Mouse (Mus musculus) neural tube, embryonic 13.5 days (tissue): ENCODE measurements around the gene Pld4. TPM values are rescaled to one million over a fixed set of nuclear protein-coding genes. Genes with fewer than 3 reads are reported as not detected.
A peak's percentile ranks its signal among the peaks of the same experiment; 100 is the strongest.

Experiments used
- ATAC-seq: fragments of 200-750 bp; cut with Nextera tagmentation; 2 replicates; pipeline ENCODE4 v1.8.0; 2017; ENCODE audit warnings: low read depth, mild to moderate bottlenecking, moderate TSS enrichment, moderate library complexity
- H3K27ac ChIP-seq: fragments of 300-500 bp; sonication (generic); replicated peaks from 2 replicates; pipeline ENCODE4 v1.5.1; 2015; ENCODE audit warnings: moderate library complexity, mild to moderate bottlenecking, inconsistent platforms
- H3K27me3 ChIP-seq: fragments of 300-500 bp; sonication (generic); 2 replicates; pipeline ENCODE4 v1.6.1; 2015; ENCODE audit warnings: mild to moderate bottlenecking, inconsistent platforms
- H3K36me3 ChIP-seq: fragments of 300-500 bp; sonication (generic); 2 replicates; pipeline ENCODE4 v1.6.1; 2015; ENCODE audit warnings: mild to moderate bottlenecking, inconsistent platforms
- H3K4me1 ChIP-seq: fragments of 300-500 bp; sonication (generic); replicated peaks from 2 replicates; pipeline ENCODE4 v1.6.1; 2015; ENCODE audit warnings: inconsistent platforms
- H3K4me2 ChIP-seq: fragments of 300-500 bp; sonication (generic); 2 replicates; pipeline ENCODE4 v1.6.1; 2015; ENCODE audit warnings: inconsistent platforms, mild to moderate bottlenecking, moderate library complexity
- H3K4me3 ChIP-seq: fragments of 300-500 bp; sonication (generic); 2 replicates; pipeline ENCODE4 v1.5.1; 2015; ENCODE audit warnings: mild to moderate bottlenecking, inconsistent platforms
- H3K9ac ChIP-seq: fragments of 300-500 bp; sonication (generic); 2 replicates; pipeline ENCODE4 v1.6.1; 2015; ENCODE audit warnings: moderate library complexity, mild to moderate bottlenecking, inconsistent platforms
- H3K9me3 ChIP-seq: fragments of 300-500 bp; sonication (generic); 2 replicates; pipeline ENCODE4 v1.6.1; 2016; ENCODE audit warnings: inconsistent platforms
- WGBS: fragments of 180-500 bp; shearing (Covaris S2); methylation state at CpG from one replicate; pipeline ENCODE4 v1.1.7; 2015; 5-methylcytosine and 5-hydroxymethylcytosine counted together
- polyA plus RNA-seq: library from polyadenylated mRNA; unstranded; fragments of >200 nt; fragmentation: Nextera tagmentation; extraction: Ambion mirVana; gene quantifications from 2 replicates; pipeline ENCODE4 v1.2.1, GENCODE M21; 2015

Gene Pld4
- polyA plus RNA-seq, 1 experiment from 2014 or later, result 8.6 TPM

- 91% methylated on average over 5 of the region's 5 CpGs for WGBS
- no peaks in the 10 kb centered on the region for H3K9me3 ChIP-seq
- H3K4me3 ChIP-seq, result no peak overlapping the region
- H3K27ac ChIP-seq, result no peak overlapping the region
- H3K4me1 ChIP-seq, result no peaks in the 10 kb centered on the region
- H3K9ac ChIP-seq, result no peak overlapping the region
- ATAC-seq, result no peak
- H3K4me2 ChIP-seq, result no peak overlapping the region
- H3K36me3 ChIP-seq, result no peaks in the 10 kb centered on the region
- no peaks in the 10 kb centered on the region for H3K27me3 ChIP-seq
Measured at GRCm38 (mm10) chr12:112757896-112758295, 2.6 kb upstream of the Pld4 start.

- Histone ChIP-seq H3K9ac (no peak overlapping the region), H3K27ac (no peak overlapping the region), H3K36me3 (no peaks in the 10 kb centered on the region), H3K4me1 (no peaks in the 10 kb centered on the region), H3K9me3 (no peaks in the 10 kb centered on the region), H3K4me3 (no peak overlapping the region), H3K4me2 (no peak overlapping the region), H3K27me3 (no peaks in the 10 kb centered on the region)
- no peak for ATAC-seq
- WGBS, result 89% methylated on average over 3 of the region's 3 CpGs
Measured at GRCm38 (mm10) chr12:112759471-112759870, 984 bp upstream of the Pld4 start.

- Histone ChIP-seq H3K4me2 (no peak overlapping the region), H3K4me3 (no peak overlapping the region), H3K36me3 (no peaks in the 10 kb centered on the region), H3K9ac (no peak overlapping the region), H3K4me1 (no peaks in the 10 kb centered on the region), H3K27me3 (no peaks in the 10 kb centered on the region), H3K9me3 (no peaks in the 10 kb centered on the region), H3K27ac (no peak overlapping the region)
- no peak for ATAC-seq
- 89% methylated on average over 4 of the region's 4 CpGs for WGBS
Measured at GRCm38 (mm10) chr12:112761411-112761810, 956 bp downstream of the Pld4 start.

- no peaks in the 10 kb centered on the region for H3K9me3 ChIP-seq
- WGBS, result 83% methylated on average over 3 of the region's 3 CpGs
- no peak for ATAC-seq
- no peaks in the 10 kb centered on the region for H3K27me3 ChIP-seq
- no peak overlapping the region for H3K4me3 ChIP-seq
- no peaks in the 10 kb centered on the region for H3K4me1 ChIP-seq
- H3K27ac ChIP-seq, result no peak overlapping the region
- no peak overlapping the region for H3K4me2 ChIP-seq
- no peak overlapping the region for H3K9ac ChIP-seq
- H3K36me3 ChIP-seq, result no peaks in the 10 kb centered on the region
Measured at GRCm38 (mm10) chr12:112762018-112762417, 1.6 kb downstream of the Pld4 start.

GRCm38 (mm10) chr12:112763176-112763575 is 2.7 kb downstream of the Pld4 start:
- Histone ChIP-seq H3K4me3 (no peak overlapping the region), H3K4me2 (no peak overlapping the region), H3K9me3 (no peaks in the 10 kb centered on the region), H3K27ac (no peak overlapping the region), H3K4me1 (no peaks in the 10 kb centered on the region), H3K9ac (no peak overlapping the region), H3K36me3 (no peaks in the 10 kb centered on the region), H3K27me3 (no peaks in the 10 kb centered on the region)
- no peak for ATAC-seq
- 82% methylated on average over 4 of the region's 4 CpGs for WGBS

GRCm38 (mm10) chr12:112764141-112764540 is 3.7 kb downstream of the Pld4 start:
- H3K4me3 ChIP-seq, result no peak overlapping the region
- no peaks in the 10 kb centered on the region for H3K27me3 ChIP-seq
- no peak overlapping the region for H3K4me2 ChIP-seq
- ATAC-seq, result no peak
- no peak overlapping the region for H3K9ac ChIP-seq
- H3K27ac ChIP-seq, result no peak overlapping the region
- 80% methylated on average over 5 of the region's 5 CpGs for WGBS
- no peaks in the 10 kb centered on the region for H3K4me1 ChIP-seq
- H3K9me3 ChIP-seq, result no peaks in the 10 kb centered on the region
- no peaks in the 10 kb centered on the region for H3K36me3 ChIP-seq

- H3K4me1 ChIP-seq, result no peaks in the 10 kb centered on the region
- no peaks in the 10 kb centered on the region for H3K9me3 ChIP-seq
- 93% methylated on average over 7 of the region's 7 CpGs for WGBS
- no peak overlapping the region for H3K4me2 ChIP-seq
- no peak overlapping the region for H3K9ac ChIP-seq
- no peaks in the 10 kb centered on the region for H3K27me3 ChIP-seq
- no peak for ATAC-seq
- H3K27ac ChIP-seq, result no peak overlapping the region
- H3K36me3 ChIP-seq, result no peaks in the 10 kb centered on the region
- no peak overlapping the region for H3K4me3 ChIP-seq
Measured at GRCm38 (mm10) chr12:112764991-112765390, 4.5 kb downstream of the Pld4 start.

GRCm38 (mm10) chr12:112766586-112766985 is 6.1 kb downstream of the Pld4 start:
- no peaks in the 10 kb centered on the region for H3K4me1 ChIP-seq
- no peak for ATAC-seq
- 91% methylated on average over 7 of the region's 7 CpGs for WGBS

GRCm38 (mm10) chr12:112767036-112767890 is 6.8 kb downstream of the Pld4 start:
- no peak overlapping the region for H3K4me3 ChIP-seq
- no peaks in the 10 kb centered on the region for H3K4me1 ChIP-seq
- H3K4me2 ChIP-seq, result no peak overlapping the region
- H3K9ac ChIP-seq, result no peak overlapping the region
- H3K36me3 ChIP-seq, result no peaks in the 10 kb centered on the region
- no peaks in the 10 kb centered on the region for H3K9me3 ChIP-seq
- H3K27me3 ChIP-seq, result no peaks in the 10 kb centered on the region
- H3K27ac ChIP-seq, result no peak overlapping the region
- 91% methylated on average over 16 of the region's 16 CpGs for WGBS
- ATAC-seq, result no peak

More at GRCm38 (mm10) chr12:112766586-112766985, 6.1 kb downstream of the Pld4 start:
- Histone ChIP-seq H3K9me3 (no peaks in the 10 kb centered on the region), H3K27me3 (no peaks in the 10 kb centered on the region), H3K9ac (no peak overlapping the region), H3K27ac (no peak overlapping the region), H3K4me2 (no peak overlapping the region), H3K4me3 (no peak overlapping the region), H3K36me3 (no peaks in the 10 kb centered on the region)

GRCm38 (mm10) chr12:112768166-112768565 is 7.7 kb downstream of the Pld4 start:
- H3K9ac ChIP-seq, result no peak overlapping the region
- H3K4me1 ChIP-seq, result no peaks in the 10 kb centered on the region
- no peak overlapping the region for H3K4me2 ChIP-seq
- no peaks in the 10 kb centered on the region for H3K9me3 ChIP-seq
- no peaks in the 10 kb centered on the region for H3K36me3 ChIP-seq
- ATAC-seq, result no peak
- 85% methylated on average over 8 of the region's 8 CpGs for WGBS
- H3K27ac ChIP-seq, result no peak overlapping the region
- H3K4me3 ChIP-seq, result no peak overlapping the region
- no peaks in the 10 kb centered on the region for H3K27me3 ChIP-seq

- no peaks in the 10 kb centered on the region for H3K36me3 ChIP-seq
- no peak for ATAC-seq
Measured at GRCm38 (mm10) chr12:112769031-112769430, 8.6 kb downstream of the Pld4 start.

GRCm38 (mm10) chr12:112769751-112770150 is 9.3 kb downstream of the Pld4 start:
- 65% methylated on average over 2 of the region's 2 CpGs for WGBS

More at GRCm38 (mm10) chr12:112769031-112769430, 8.6 kb downstream of the Pld4 start:
- no peak overlapping the region for H3K4me2 ChIP-seq
- no peaks in the 10 kb centered on the region for H3K27me3 ChIP-seq
- no peak overlapping the region for H3K4me3 ChIP-seq
- H3K9ac ChIP-seq, result no peak overlapping the region
- no peaks in the 10 kb centered on the region for H3K4me1 ChIP-seq
- no peaks in the 10 kb centered on the region for H3K9me3 ChIP-seq
- 85% methylated on average over 6 of the region's 6 CpGs for WGBS
- H3K27ac ChIP-seq, result peak overlapping the region; percentile 46; the same call in 1 of the 2 replicates

GRCm38 (mm10) chr12:112770396-112770795 is 9.9 kb downstream of the Pld4 start:
- no peak overlapping the region for H3K4me3 ChIP-seq
- no peak overlapping the region for H3K27ac ChIP-seq
- ATAC-seq, result no peak
- H3K4me2 ChIP-seq, result no peak overlapping the region
- H3K36me3 ChIP-seq, result no peaks in the 10 kb centered on the region
- H3K9me3 ChIP-seq, result peaks cover 4% of the 10 kb centered on the region
- no peak overlapping the region for H3K9ac ChIP-seq
- no peaks in the 10 kb centered on the region for H3K4me1 ChIP-seq
- H3K27me3 ChIP-seq, result no peaks in the 10 kb centered on the region
- 70% methylated on average over 4 of the region's 4 CpGs for WGBS

More at GRCm38 (mm10) chr12:112769751-112770150, 9.3 kb downstream of the Pld4 start:
- Histone ChIP-seq H3K27ac (no peak overlapping the region), H3K36me3 (no peaks in the 10 kb centered on the region), H3K4me3 (no peak overlapping the region), H3K4me1 (no peaks in the 10 kb centered on the region), H3K4me2 (no peak overlapping the region), H3K9me3 (no peaks in the 10 kb centered on the region), H3K9ac (no peak overlapping the region), H3K27me3 (no peaks in the 10 kb centered on the region)
- no peak for ATAC-seq
